Mouse (Mus musculus) olfactory bulb, adult 2 months (tissue): Measurements from ENCODE around the gene Irf4.

ENCODE experiments used
- CTCF ChIP-seq: fragments of 200-500 bp; IDR thresholded peaks from 2 replicates; pipeline ENCODE4 v1.5.1; 2012; ENCODE audit warnings: low read depth, mild to moderate bottlenecking, low read length, moderate library complexity; ENCODE audit not compliant: insufficient read depth
- POLR2A ChIP-seq: fragments of 200-500 bp; IDR thresholded peaks from 2 replicates; pipeline ENCODE4 v1.6.1; 2012; ENCODE audit warnings: mild to moderate bottlenecking, low read depth, low read length, moderate library complexity; ENCODE audit not compliant: insufficient read depth

GRCm38 (mm10) chr13:30802336-30802955, 53.4 kb downstream of the Irf4 start:
- TF ChIP-seq CTCF (no peak), POLR2A (no peak)
